Mouse (Mus musculus) adrenal gland (tissue): ENCODE results near the gene Zbed4.

ENCODE experiments used
- intact Hi-C: fragments of 180-260 bp; cut with DNase I; formaldehyde crosslinking; loops from one replicate; pipeline ENCODE4 v1.15.1; 2025

The Zbed4 gene

GRCm38 (mm10) chr15:88808121-88808520, 56.7 kb downstream of the Zbed4 start:
- intact Hi-C loops = no loop called here

DNA sequence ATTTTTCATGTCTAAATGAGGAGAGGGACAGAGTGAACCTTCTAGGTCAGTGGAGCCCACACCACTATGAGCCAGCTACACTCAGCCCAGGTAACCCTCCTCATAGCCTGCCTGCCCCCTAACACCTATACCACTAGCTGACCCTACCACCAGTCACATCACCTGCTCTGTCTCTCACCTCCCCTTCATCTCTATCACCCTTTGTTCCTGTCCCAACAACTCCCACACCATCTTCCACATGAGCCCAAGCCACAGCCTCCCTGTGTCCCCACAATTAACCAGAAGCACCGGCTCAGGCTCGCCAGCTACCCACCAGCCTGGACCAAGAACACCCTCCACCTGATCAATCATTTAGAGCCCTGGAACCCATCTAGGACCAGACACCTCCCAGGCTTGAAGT, 58.9 kb downstream of the Zbed4 start:
- intact Hi-C loops = no loop called here

DNA sequence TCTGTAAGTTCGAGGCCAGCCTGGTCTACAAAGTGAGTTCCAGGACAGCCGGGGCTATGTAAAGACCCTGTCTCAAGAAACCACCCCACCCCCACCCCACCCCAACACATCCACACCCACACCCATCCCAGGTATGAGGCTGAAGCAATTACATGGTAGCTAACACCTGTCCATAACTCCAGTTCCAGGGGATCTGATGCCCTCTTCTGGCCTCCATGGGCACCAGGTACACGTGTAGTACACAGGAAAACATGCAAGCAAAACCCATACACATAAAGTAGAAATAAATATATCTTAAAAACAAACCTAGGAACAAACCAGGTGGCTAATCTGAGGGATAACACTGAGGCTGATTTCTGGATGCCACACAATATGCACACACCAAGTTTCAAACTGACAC, 61.8 kb downstream of the Zbed4 start:
- intact Hi-C loops = loop anchor here (1.0 kb wide), 1 partner anchor 55 kb away; no protein-coding TSS in a partner anchor

DNA sequence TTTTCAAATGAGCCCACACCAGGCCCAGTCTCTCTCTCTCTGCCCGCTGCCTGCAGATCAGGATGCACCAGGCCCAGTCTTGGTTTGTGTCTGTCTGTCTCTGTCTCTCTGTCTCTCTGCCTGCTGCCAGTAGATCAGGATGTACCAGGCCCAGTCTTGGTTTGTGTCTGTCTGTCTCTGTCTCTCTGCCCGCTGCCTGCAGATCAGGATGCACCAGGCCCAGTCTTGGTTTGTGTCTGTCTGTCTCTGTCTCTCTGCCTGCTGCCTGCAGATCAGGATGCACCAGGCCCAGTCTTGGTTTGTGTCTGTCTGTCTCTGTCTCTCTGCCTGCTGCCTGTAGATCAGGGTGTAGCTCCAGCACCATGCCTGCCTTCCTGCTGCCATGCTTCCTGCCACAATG, 62.4 kb downstream of the Zbed4 start:
- intact Hi-C loops = loop anchor here (1.0 kb wide), 1 partner anchor 56 kb away; no protein-coding TSS in a partner anchor

DNA sequence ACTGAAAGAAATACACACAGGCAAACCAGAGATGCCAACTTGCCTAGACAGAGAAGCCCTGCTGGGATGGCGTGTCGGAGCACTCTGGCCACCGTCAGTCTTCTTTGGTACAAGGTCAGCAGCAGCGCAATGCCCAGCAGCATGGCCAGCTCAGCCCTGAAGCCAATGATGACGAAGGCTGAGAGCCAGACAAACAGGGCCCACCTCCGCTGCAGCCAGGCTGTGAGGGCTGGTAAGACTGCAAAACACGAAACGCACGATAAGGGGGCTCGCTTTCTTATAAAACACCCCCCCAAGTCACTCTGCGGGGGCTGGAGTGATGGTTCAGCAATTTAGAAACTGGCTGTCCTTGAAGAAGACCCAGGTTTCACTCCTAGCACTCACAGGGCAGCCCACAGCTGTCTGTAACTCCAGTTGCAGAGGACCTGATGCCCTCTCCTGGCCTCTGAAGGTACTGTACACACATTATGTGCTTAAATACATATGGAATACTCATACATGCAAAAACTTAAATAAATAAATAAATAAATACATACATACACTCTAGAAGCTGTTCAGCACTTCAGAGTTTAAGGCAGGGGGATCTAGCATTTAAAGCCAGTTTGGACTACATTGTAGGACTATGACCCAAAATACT, 63.1 kb downstream of the Zbed4 start:
- intact Hi-C loops = no loop called here

DNA sequence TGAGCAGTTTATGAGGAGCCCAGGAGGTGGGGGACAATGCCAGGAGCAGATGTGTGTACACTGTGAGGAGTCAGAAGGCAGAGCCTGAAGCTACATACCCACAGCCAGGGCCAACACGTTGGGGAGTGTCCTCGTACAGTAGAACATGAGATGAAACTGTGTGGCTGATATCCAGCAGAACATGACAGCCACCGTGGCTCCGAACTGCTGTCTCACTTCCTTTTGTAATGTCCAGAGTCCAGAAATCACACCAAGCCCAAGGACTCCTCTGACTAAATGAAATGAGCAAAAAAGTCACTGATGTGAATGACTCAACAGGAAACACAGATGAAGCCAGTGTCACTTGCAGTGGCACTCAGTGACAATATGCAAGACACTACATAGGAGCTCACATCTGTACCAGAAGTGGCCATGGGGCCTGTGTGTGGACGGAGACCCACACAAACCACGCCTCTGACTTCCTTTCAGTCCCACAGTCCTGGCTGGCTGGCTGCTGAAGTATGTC, 63.8 kb downstream of the Zbed4 start:
- intact Hi-C loops = no loop called here

DNA sequence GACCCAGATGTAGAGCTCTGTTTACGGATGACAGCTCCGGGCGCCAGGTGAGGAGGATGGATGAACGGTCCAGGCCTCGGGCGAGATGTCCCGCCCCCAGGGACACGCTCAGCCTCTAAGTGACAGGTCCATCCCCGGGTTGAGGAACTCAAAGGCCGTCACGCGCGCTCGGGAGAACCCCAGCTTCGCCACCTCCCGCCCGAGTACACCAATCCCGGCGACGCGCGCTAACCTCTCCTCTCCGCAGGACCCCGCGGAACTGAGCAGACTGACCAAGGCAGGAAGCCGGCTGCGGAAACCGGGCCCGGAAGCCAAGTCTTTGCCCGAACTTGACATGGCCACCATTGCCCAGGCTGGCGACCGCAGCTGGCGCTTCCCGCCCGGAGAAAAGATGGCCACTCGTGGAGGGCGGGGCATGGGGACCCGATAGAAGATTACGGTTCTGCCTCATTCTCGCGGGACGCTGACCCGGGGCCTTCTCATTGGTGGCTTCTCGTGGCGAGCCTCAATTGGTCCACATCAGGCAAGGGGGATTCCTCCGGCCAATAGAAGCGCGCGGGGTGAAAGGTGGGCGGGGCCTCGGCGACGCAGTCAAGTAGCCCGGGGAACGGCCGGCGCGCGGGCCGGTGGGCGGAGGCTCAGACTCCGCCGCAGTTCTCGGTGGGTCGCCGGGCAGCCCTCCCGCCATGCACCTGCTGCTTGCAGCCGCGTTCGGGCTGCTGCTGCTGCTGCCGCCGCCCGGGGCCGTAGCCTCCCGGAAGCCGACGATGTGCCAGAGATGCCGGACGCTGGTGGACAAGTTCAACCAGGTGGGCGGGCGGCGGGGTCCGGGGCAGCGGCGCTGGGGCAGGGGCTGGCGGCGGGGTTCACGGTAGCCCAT, 67.8 kb downstream of the Zbed4 start, which contains the start of the genes Alg12 and Creld2:
Gene Alg12 (minus strand): TSS at position 293 of the 880 bp plus-strand sequence.
Gene Creld2 (plus strand): TSS at position 621 of the 880 bp plus-strand sequence.
- intact Hi-C loops = no loop called here

GRCm38 (mm10) chr15:88819906-88820303, 68.4 kb downstream of the Zbed4 start:
- intact Hi-C loops = loop anchor here (10.0 kb wide), 2 partner anchors 275 to 395 kb away; partner anchors contain the start of gene Ppp6r2

GRCm38 (mm10) chr15:88821403-88821802, 69.9 kb downstream of the Zbed4 start:
- intact Hi-C loops = loop anchor here (10.0 kb wide), 2 partner anchors 273 to 393 kb away; partner anchors contain the start of gene Ppp6r2

DNA sequence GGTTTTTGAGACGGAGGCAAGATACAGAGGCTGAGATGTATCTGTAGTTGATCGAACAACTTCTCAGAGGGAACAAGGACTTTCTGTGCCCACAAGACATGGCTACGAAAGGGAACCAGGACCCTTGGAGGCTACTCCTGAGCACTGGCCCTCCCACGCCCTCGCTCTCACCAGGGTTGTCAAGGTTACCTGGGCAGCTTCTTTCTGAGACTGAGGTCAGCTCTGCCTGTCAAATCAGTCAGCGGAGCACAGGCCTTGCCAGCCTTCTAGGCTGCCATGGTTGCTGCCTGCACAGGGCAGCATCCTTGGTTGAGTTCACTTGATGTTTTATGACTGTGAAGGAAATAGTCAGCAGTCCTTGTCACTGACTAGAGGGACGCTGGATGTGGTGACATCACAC, 71.1 kb downstream of the Zbed4 start:
- intact Hi-C loops = loop anchor here (10.0 kb wide), 2 partner anchors 272 to 392 kb away; partner anchors contain the start of gene Ppp6r2

GRCm38 (mm10) chr15:88823376-88823775, 71.9 kb downstream of the Zbed4 start:
- intact Hi-C loops = loop anchor here (10.0 kb wide), 2 partner anchors 271 to 391 kb away; partner anchors contain the start of gene Ppp6r2

DNA sequence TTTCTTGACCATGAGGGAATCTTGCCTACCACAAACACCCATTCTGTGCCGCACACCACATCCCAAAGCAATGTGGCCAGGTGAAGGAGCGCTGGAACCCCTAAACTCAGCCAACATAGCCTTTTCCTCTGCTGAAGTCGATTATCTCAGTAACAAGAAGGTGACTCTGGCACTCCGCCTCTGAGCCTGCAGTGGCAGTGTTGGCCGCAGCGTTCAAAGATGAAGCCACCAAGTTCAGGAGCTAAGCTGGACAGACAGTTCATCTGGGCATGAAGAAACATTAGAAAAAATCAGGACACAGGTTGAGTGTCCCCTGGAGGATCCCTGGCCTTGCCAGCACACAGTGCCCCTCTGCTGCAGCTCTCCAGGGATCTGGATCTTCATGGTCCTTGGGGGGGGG, 76.0 kb downstream of the Zbed4 start:
- intact Hi-C loops = loop anchor here (10.0 kb wide), 2 partner anchors 267 to 387 kb away; partner anchors contain the start of gene Ppp6r2

DNA sequence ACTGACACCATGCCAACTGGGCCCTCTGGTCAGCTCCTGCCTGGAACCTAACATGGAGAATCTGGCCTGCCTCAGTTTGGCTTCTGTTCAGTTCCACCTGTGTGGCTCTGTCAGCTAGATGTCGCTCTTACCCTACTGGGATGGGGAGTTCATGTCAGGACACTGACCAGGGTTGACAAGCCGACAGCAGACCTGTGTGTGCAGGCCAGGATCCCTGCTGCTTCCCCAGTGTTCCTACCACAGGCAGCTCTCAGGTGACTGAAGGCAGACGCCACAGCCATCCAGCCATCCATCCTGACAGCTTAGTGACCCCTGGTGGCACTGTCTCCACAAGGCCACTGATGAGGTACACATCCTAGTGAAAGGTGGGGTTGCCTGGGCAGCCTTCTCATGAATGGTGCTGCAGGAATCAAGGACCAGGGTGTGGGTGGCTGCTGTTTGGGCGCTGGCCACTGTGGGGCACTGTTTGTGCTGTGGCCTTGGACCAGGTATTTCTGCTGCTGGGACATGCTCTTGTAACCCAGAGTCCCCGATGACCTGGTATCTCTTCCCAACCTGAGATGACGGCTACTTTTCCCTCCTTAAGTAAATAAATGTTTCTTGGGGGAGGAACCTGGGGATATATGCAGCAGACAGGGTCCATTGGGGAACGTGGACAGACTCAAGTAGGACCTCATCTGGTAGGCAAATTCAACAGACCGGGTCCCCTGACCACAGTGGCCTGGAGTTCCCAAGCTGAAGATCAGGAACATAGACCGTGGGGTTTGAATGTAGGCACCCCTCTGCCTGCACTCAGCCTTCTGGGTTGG, 76.7 kb downstream of the Zbed4 start:
- intact Hi-C loops = loop anchor here (2.0 to 10.0 kb wide), 3 partner anchors 49 to 387 kb away; partner anchors contain the start of gene Ppp6r2

GRCm38 (mm10) chr15:88828800-88829705, 77.6 kb downstream of the Zbed4 start:
- intact Hi-C loops = loop anchor here (2.0 to 10.0 kb wide), 3 partner anchors 48 to 386 kb away; partner anchors contain the start of gene Ppp6r2

DNA sequence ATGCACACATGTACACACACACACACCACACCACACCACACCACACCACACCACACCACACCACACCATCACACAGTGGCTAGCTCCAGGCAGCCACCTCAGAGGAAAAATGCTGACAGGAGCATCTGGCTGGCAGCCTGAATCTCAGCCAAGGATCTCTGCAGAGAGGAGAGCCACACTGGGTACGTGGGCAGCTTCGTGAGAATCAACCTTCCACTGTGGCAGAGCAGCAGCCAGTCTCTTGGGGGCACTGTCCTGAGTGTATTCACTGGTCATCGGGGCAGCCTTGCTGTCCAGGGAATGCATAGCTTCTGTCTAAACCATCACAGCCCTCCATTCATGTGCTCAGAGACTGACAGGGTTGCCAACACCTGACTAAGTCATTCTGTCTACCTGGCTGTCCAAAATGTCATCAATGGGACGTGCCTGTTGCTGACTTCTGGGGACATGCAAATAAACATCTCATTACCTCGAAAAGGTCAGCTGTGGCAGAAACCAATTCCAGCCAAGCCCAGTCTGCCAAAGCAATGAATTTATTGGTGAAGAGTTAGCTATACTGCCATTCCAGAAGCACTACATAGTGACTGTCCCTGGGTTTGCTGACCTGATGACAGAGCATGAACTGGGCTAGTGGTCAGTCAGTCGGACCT, 78.5 kb downstream of the Zbed4 start:
- intact Hi-C loops = loop anchor here (1.0 to 10.0 kb wide), 4 partner anchors 47 to 385 kb away; partner anchors contain the start of gene Ppp6r2

GRCm38 (mm10) chr15:88830696-88831095, 79.2 kb downstream of the Zbed4 start:
- intact Hi-C loops = loop anchor here (1.0 kb wide), 1 partner anchor 91 kb away; no protein-coding TSS in a partner anchor

DNA sequence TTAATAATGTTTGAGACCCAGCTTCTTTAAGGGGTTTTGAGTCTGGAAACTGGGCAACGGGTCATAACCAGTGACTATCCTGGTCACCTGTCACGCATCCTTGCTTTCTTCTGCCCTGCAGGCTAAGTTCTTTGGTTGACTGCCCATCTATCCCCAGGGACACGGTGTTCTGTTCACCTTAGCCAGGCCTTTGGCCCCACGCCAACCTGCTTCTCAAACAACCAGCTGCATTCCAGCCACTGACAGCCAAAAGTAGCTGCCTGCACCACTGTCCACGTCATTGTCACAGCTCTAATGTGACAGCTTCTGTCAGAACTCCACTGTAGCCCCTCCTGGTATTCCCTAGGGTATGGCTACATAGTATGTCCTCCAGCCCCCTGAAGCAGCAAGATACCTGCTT, 80.0 kb downstream of the Zbed4 start:
- intact Hi-C loops = no loop called here

DNA sequence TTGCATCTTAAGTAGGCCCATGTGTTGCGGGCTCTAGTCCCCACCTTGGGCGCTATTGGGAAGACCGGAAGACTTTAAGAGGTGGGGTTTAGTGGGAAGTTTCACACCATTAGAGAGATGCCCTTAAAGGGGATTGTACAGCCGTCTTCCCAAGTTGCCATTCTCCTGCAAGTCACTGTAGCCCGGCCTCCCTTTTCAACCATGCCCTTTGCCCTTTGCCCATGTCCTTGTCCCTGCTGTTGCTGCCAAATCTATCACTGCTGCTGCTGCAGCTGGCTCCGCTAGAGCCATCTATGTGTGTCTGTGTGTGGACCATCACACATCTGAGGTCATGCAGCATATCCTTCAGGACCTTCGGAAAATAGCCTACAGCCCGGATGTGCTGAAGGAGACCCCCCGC, 81.1 kb downstream of the Zbed4 start:
- intact Hi-C loops = no loop called here
